Mouse (Mus musculus) liver, embryonic 14 days (tissue): ENCODE results near the gene Rpap1. TPM values are rescaled to one million over a fixed set of nuclear protein-coding genes. Genes with fewer than 3 reads are reported as not detected.

Experiments
- polyA plus RNA-seq: library from polyadenylated mRNA; depleted of rRNA; stranded (reverse); fragments of >200 nt; gene quantifications from 2 replicates; pipeline ENCODE4 v1.2.3, GENCODE M21; 2012; rRNA removed

Rpap1 gene
- 5.3 and 6.0 TPM in 2 replicates for polyA plus RNA-seq

GRCm38 (mm10) chr2:119787206-119787883 lies at the start of gene Rpap1:
Rpap1 (minus strand) TSS chr2:119787537.

GRCm38 (mm10) chr2:119797279-119797783 lies 10.0 kb upstream of the Rpap1 start, which contains the start of gene Tyro3:
Tyro3 (plus strand) TSS chr2:119797733.

GRCm38 (mm10) chr2:119760251-119760650 lies 27.1 kb downstream of the Rpap1 start, which contains the start of gene Ltk:
Ltk (minus strand) TSS chr2:119760431.

GRCm38 (mm10) chr2:119741581-119742411 lies 45.5 kb downstream of the Rpap1 start, which contains the start of gene Itpka:
Itpka (plus strand) TSS chr2:119742337.

Other genes starting within 250 kb of the Rpap1 start
- gene Exd1, start 239.9 kb downstream of the Rpap1 start, polyA plus RNA-seq = 0.12 and 0.17 TPM in 2 replicates
- 26.8 and 34.6 TPM in 2 replicates for gene Chp1, start 239.8 kb downstream of the Rpap1 start, polyA plus RNA-seq
- gene Nusap1, start 169.2 kb downstream of the Rpap1 start, polyA plus RNA-seq = 46.9 and 53.1 TPM in 2 replicates
- 23.2 and 28.2 TPM in 2 replicates for gene Oip5, start 169.1 kb downstream of the Rpap1 start, polyA plus RNA-seq
- gene Ndufaf1, start 124.7 kb downstream of the Rpap1 start, polyA plus RNA-seq = 13.3 and 15.0 TPM in 2 replicates
- 8.2 and 9.0 TPM in 2 replicates for gene Rtf1, start 112.5 kb downstream of the Rpap1 start, polyA plus RNA-seq
- 2.0 and 2.4 TPM in 2 replicates for gene Itpka, start 45.2 kb downstream of the Rpap1 start, polyA plus RNA-seq
- 0.10 and 0.13 TPM in 2 replicates for gene Ltk, start 27.1 kb downstream of the Rpap1 start, polyA plus RNA-seq
- 0.84 and 0.90 TPM in 2 replicates for gene Tyro3, start 10.2 kb upstream of the Rpap1 start, polyA plus RNA-seq
- 4.0 and 5.2 TPM in 2 replicates for gene Mga, start 109.7 kb upstream of the Rpap1 start, polyA plus RNA-seq
- gene Mapkbp1, start 185.2 kb upstream of the Rpap1 start, polyA plus RNA-seq = 1.0 and 1.1 TPM in 2 replicates
- 4.4 and 5.0 TPM in 2 replicates for gene Jmjd7, start 239.9 kb upstream of the Rpap1 start, polyA plus RNA-seq
- 1.2 and 1.6 TPM in 2 replicates for gene Gm28042, start 240.0 kb upstream of the Rpap1 start, polyA plus RNA-seq
- 1.0 and 1.4 TPM in 2 replicates for gene Pla2g4b, start 245.9 kb upstream of the Rpap1 start, polyA plus RNA-seq